Mouse (Mus musculus): Measurements from ENCODE around the gene Olfr763. TPM values are rescaled to one million over a fixed set of nuclear protein-coding genes. Genes with fewer than 3 reads are reported as not detected.
A peak's percentile ranks its signal among the peaks of the same experiment; 100 is the strongest.

The Olfr763 gene
- polyA plus RNA-seq (2014; fragmentation: Nextera tagmentation; extraction: Ambion mirVana), result not detected in 2 replicates

GRCm38 (mm10) chr10:129010288-129010841 is at the start of gene Olfr763:
Olfr763 (plus strand) TSS chr10:129010791.
- 68% methylated on average over 2 of the region's 2 CpGs for WGBS
- no peaks in the 10 kb centered on the region for H3K36me3 ChIP-seq (replicated peaks; ENCODE audit: control insufficient read depth, insufficient read depth, low read depth, low read length)

GRCm38 (mm10) chr10:128964961-128965360 is 45.6 kb upstream of the Olfr763 start:
- Histone ChIP-seq H3K27me3 (ENCODE audit: control insufficient read depth, insufficient read depth, low read length) (no peaks in the 10 kb centered on the region), H3K4me3 (ENCODE audit: low read depth, low read length) (no peak overlapping the region), H3K27ac (replicated peaks; ENCODE audit: low read depth, low read length) (no peak overlapping the region), H3K4me2 (ENCODE audit: low read depth, low read length) (no peak overlapping the region), H3K9me3 (replicated peaks; ENCODE audit: control insufficient read depth, low read length) (no peaks in the 10 kb centered on the region), H3K9ac (replicated peaks; ENCODE audit: low read length) (no peak overlapping the region), H3K4me1 (ENCODE audit: control insufficient read depth, insufficient read depth, low read length) (no peaks in the 10 kb centered on the region), H3K36me3 (replicated peaks; ENCODE audit: control insufficient read depth, insufficient read depth, low read depth, low read length) (no peaks in the 10 kb centered on the region)
- 74% methylated on average over 2 of the region's 2 CpGs for WGBS
- DNase-seq (ENCODE audit: low spot score) (no peak), ATAC-seq (replicated peaks; ENCODE audit: insufficient number of reproducible peaks, low FRiP score, low TSS enrichment, low read depth) (no peak)

More at GRCm38 (mm10) chr10:129010288-129010841, at the start of gene Olfr763:
- Histone ChIP-seq H3K4me2 (ENCODE audit: low read depth, low read length) (no peak within 1 kb of the TSS), H3K27me3 (ENCODE audit: control insufficient read depth, insufficient read depth, low read length) (no peaks in the 10 kb centered on the region), H3K4me3 (ENCODE audit: low read depth, low read length) (no peak within 1 kb of the TSS), H3K9me3 (replicated peaks; ENCODE audit: control insufficient read depth, low read length) (no peaks in the 10 kb centered on the region), H3K4me1 (ENCODE audit: control insufficient read depth, insufficient read depth, low read length) (no peaks in the 10 kb centered on the region), H3K27ac (replicated peaks; ENCODE audit: low read depth, low read length) (no peak within 1 kb of the TSS), H3K9ac (replicated peaks; ENCODE audit: low read length) (no peak within 1 kb of the TSS)
- DNase-seq (ENCODE audit: low spot score) (no peak), ATAC-seq (replicated peaks; ENCODE audit: insufficient number of reproducible peaks, low FRiP score, low TSS enrichment, low read depth) (no peak)

GRCm38 (mm10) chr10:128965871-128966270 is 44.7 kb upstream of the Olfr763 start:
- WGBS, result 88% methylated on average over 6 of the region's 6 CpGs
- Histone ChIP-seq H3K9me3 (replicated peaks; ENCODE audit: control insufficient read depth, low read length) (no peaks in the 10 kb centered on the region), H3K4me1 (ENCODE audit: control insufficient read depth, insufficient read depth, low read length) (no peaks in the 10 kb centered on the region), H3K36me3 (replicated peaks; ENCODE audit: control insufficient read depth, insufficient read depth, low read depth, low read length) (no peaks in the 10 kb centered on the region), H3K4me3 (ENCODE audit: low read depth, low read length) (no peak overlapping the region), H3K9ac (replicated peaks; ENCODE audit: low read length) (no peak overlapping the region), H3K27ac (replicated peaks; ENCODE audit: low read depth, low read length) (no peak overlapping the region), H3K4me2 (ENCODE audit: low read depth, low read length) (no peak overlapping the region), H3K27me3 (ENCODE audit: control insufficient read depth, insufficient read depth, low read length) (no peaks in the 10 kb centered on the region)
- DNase-seq (ENCODE audit: low spot score), result no peak
- no peak for ATAC-seq (replicated peaks; ENCODE audit: insufficient number of reproducible peaks, low FRiP score, low TSS enrichment, low read depth)

- 53% methylated on average over 1 of the region's 1 CpGs for WGBS
- DNase-seq (ENCODE audit: low spot score), result no peak
- H3K36me3 ChIP-seq (replicated peaks; ENCODE audit: control insufficient read depth, insufficient read depth, low read depth, low read length), result no peaks in the 10 kb centered on the region
- no peak overlapping the region for H3K4me2 ChIP-seq (ENCODE audit: low read depth, low read length)
- no peaks in the 10 kb centered on the region for H3K4me1 ChIP-seq (ENCODE audit: control insufficient read depth, insufficient read depth, low read length)
- H3K27ac ChIP-seq (replicated peaks; ENCODE audit: low read depth, low read length), result no peak overlapping the region
- H3K27me3 ChIP-seq (ENCODE audit: control insufficient read depth, insufficient read depth, low read length), result no peaks in the 10 kb centered on the region
- H3K9me3 ChIP-seq (replicated peaks; ENCODE audit: control insufficient read depth, low read length), result no peaks in the 10 kb centered on the region
- H3K4me3 ChIP-seq (ENCODE audit: low read depth, low read length), result no peak overlapping the region
- no peak overlapping the region for H3K9ac ChIP-seq (replicated peaks; ENCODE audit: low read length)
- ATAC-seq (replicated peaks; ENCODE audit: insufficient number of reproducible peaks, low FRiP score, low TSS enrichment, low read depth), result no peak
Measured at GRCm38 (mm10) chr10:128968341-128968749, 42.2 kb upstream of the Olfr763 start.

GRCm38 (mm10) chr10:128970740-128971250 is 39.8 kb upstream of the Olfr763 start:
- 58% methylated on average over 1 of the region's 1 CpGs for WGBS
- H3K9ac ChIP-seq (replicated peaks; ENCODE audit: low read length), result no peak overlapping the region
- H3K4me3 ChIP-seq (ENCODE audit: low read depth, low read length), result no peak overlapping the region
- no peak overlapping the region for H3K4me2 ChIP-seq (ENCODE audit: low read depth, low read length)
- no peaks in the 10 kb centered on the region for H3K9me3 ChIP-seq (replicated peaks; ENCODE audit: control insufficient read depth, low read length)
- no peaks in the 10 kb centered on the region for H3K4me1 ChIP-seq (ENCODE audit: control insufficient read depth, insufficient read depth, low read length)
- no peak overlapping the region for H3K27ac ChIP-seq (replicated peaks; ENCODE audit: low read depth, low read length)
- no peaks in the 10 kb centered on the region for H3K27me3 ChIP-seq (ENCODE audit: control insufficient read depth, insufficient read depth, low read length)
- no peaks in the 10 kb centered on the region for H3K36me3 ChIP-seq (replicated peaks; ENCODE audit: control insufficient read depth, insufficient read depth, low read depth, low read length)
- ATAC-seq (replicated peaks; ENCODE audit: insufficient number of reproducible peaks, low FRiP score, low TSS enrichment, low read depth) (no peak), DNase-seq (ENCODE audit: low spot score) (no peak)

GRCm38 (mm10) chr10:128972841-128973240 is 37.8 kb upstream of the Olfr763 start:
- no peak overlapping the region for H3K27ac ChIP-seq (replicated peaks; ENCODE audit: low read depth, low read length)
- DNase-seq (ENCODE audit: low spot score) (no peak), ATAC-seq (replicated peaks; ENCODE audit: insufficient number of reproducible peaks, low FRiP score, low TSS enrichment, low read depth) (no peak)
- H3K36me3 ChIP-seq (replicated peaks; ENCODE audit: control insufficient read depth, insufficient read depth, low read depth, low read length), result no peaks in the 10 kb centered on the region
- H3K4me2 ChIP-seq (ENCODE audit: low read depth, low read length), result no peak overlapping the region
- H3K27me3 ChIP-seq (ENCODE audit: control insufficient read depth, insufficient read depth, low read length), result no peaks in the 10 kb centered on the region
- H3K9me3 ChIP-seq (replicated peaks; ENCODE audit: control insufficient read depth, low read length), result no peaks in the 10 kb centered on the region
- H3K4me3 ChIP-seq (ENCODE audit: low read depth, low read length), result no peak overlapping the region
- no peak overlapping the region for H3K9ac ChIP-seq (replicated peaks; ENCODE audit: low read length)
- H3K4me1 ChIP-seq (ENCODE audit: control insufficient read depth, insufficient read depth, low read length), result no peaks in the 10 kb centered on the region
- 76% methylated on average over 4 of the region's 4 CpGs for WGBS

- Histone ChIP-seq H3K27me3 (ENCODE audit: control insufficient read depth, insufficient read depth, low read length) (no peaks in the 10 kb centered on the region), H3K27ac (replicated peaks; ENCODE audit: low read depth, low read length) (no peak overlapping the region), H3K4me2 (ENCODE audit: low read depth, low read length) (no peak overlapping the region), H3K9me3 (replicated peaks; ENCODE audit: control insufficient read depth, low read length) (no peaks in the 10 kb centered on the region), H3K4me1 (ENCODE audit: control insufficient read depth, insufficient read depth, low read length) (no peaks in the 10 kb centered on the region), H3K9ac (replicated peaks; ENCODE audit: low read length) (no peak overlapping the region), H3K4me3 (ENCODE audit: low read depth, low read length) (no peak overlapping the region), H3K36me3 (replicated peaks; ENCODE audit: control insufficient read depth, insufficient read depth, low read depth, low read length) (no peaks in the 10 kb centered on the region)
- ATAC-seq (replicated peaks; ENCODE audit: insufficient number of reproducible peaks, low FRiP score, low TSS enrichment, low read depth) (no peak), DNase-seq (ENCODE audit: low spot score) (no peak)
- 65% methylated on average over 3 of the region's 3 CpGs for WGBS
Measured at GRCm38 (mm10) chr10:128976395-128976794, 34.2 kb upstream of the Olfr763 start.

- H3K36me3 ChIP-seq (replicated peaks; ENCODE audit: control insufficient read depth, insufficient read depth, low read depth, low read length), result no peaks in the 10 kb centered on the region
- DNase-seq (ENCODE audit: low spot score) (peak; percentile 72), ATAC-seq (replicated peaks; ENCODE audit: insufficient number of reproducible peaks, low FRiP score, low TSS enrichment, low read depth) (peak; percentile 72)
- H3K27me3 ChIP-seq (ENCODE audit: control insufficient read depth, insufficient read depth, low read length), result no peaks in the 10 kb centered on the region
- 28% methylated on average over 9 of the region's 9 CpGs for WGBS
- no peak overlapping the region for H3K4me3 ChIP-seq (ENCODE audit: low read depth, low read length)
- H3K4me1 ChIP-seq (ENCODE audit: control insufficient read depth, insufficient read depth, low read length), result no peaks in the 10 kb centered on the region
- H3K9me3 ChIP-seq (replicated peaks; ENCODE audit: control insufficient read depth, low read length), result no peaks in the 10 kb centered on the region
- no peak overlapping the region for H3K9ac ChIP-seq (replicated peaks; ENCODE audit: low read length)
- no peak overlapping the region for H3K4me2 ChIP-seq (ENCODE audit: low read depth, low read length)
- H3K27ac ChIP-seq (replicated peaks; ENCODE audit: low read depth, low read length), result no peak overlapping the region
Measured at GRCm38 (mm10) chr10:128977522-128978114, 33.0 kb upstream of the Olfr763 start.

All from embryonic facial prominence, embryonic 11.5 days (tissue).